Mouse (Mus musculus) CH12.LX (cell line): ENCODE data around the gene Wdr91. TPM values are rescaled to one million over a fixed set of nuclear protein-coding genes. Genes with fewer than 3 reads are reported as not detected.

Experiments
- DNase-seq: peaks from one replicate; pipeline ENCODE4 v3.0.0-alpha.2; 2013; ENCODE audit errors: extremely low read depth
- H3K27ac ChIP-seq: 2 replicates; pipeline ENCODE4 v1.5.1; 2012; ENCODE audit warnings: low read depth, mild to moderate bottlenecking, control low read depth, moderate library complexity; ENCODE audit not compliant: insufficient read depth
- H3K27me3 ChIP-seq: replicated peaks from 2 replicates; pipeline ENCODE3; 2012; ENCODE audit warnings: inconsistent platforms
- H3K36me3 ChIP-seq, 2 experiments: replicated peaks in 1 of 2; 2 replicates each; pipeline versions ENCODE3 to v1.6.1; 2012; ENCODE audit warnings: inconsistent platforms in 1 of 2, low read length in 1 of 2, mild to moderate bottlenecking in 1 of 2, mixed read lengths in 1 of 2, moderate library complexity in 1 of 2; ENCODE audit not compliant: control insufficient read depth in 1 of 2, insufficient read depth in 1 of 2
- H3K4me1 ChIP-seq, 2 experiments: 2 replicates each; pipeline ENCODE4 v1.6.1; 2012; ENCODE audit warnings: inconsistent platforms in 1 of 2, moderate library complexity in 1 of 2; ENCODE audit not compliant: insufficient read depth in 2 of 2, control insufficient read depth in 1 of 2
- H3K4me2 ChIP-seq: 2 replicates; pipeline ENCODE4 v1.6.1; 2012; ENCODE audit warnings: low read depth, mild to moderate bottlenecking, control low read depth; ENCODE audit not compliant: poor library complexity, insufficient read depth, severe bottlenecking
- H3K4me3 ChIP-seq, 3 experiments: fragments of 150-350 bp in 1 of 3; sonication (generic) in 1 of 3; replicated peaks in 1 of 3; 2 replicates each; pipeline versions ENCODE3 to v1.5.1; 2011 to 2012; ENCODE audit warnings: low read depth in 2 of 3, low read length in 2 of 3, mild to moderate bottlenecking in 2 of 3, moderate library complexity in 2 of 3, control low read depth in 1 of 3, improper control_type of control experiment in 1 of 3, inconsistent platforms in 1 of 3, mixed read lengths in 1 of 3; ENCODE audit not compliant: poor library complexity in 1 of 3
- H3K79me2 ChIP-seq: replicated peaks from 2 replicates; pipeline ENCODE4 v1.6.1; 2012; ENCODE audit warnings: mild to moderate bottlenecking, moderate library complexity; ENCODE audit not compliant: control insufficient read depth, poor library complexity, insufficient read depth, severe bottlenecking; ENCODE audit errors: extremely low read depth
- H3K9ac ChIP-seq: 2 replicates; pipeline ENCODE4 v1.6.1; 2012; ENCODE audit warnings: low read depth, mild to moderate bottlenecking, control low read depth, moderate library complexity; ENCODE audit not compliant: insufficient read depth
- H3K9me3 ChIP-seq: replicated peaks from 2 replicates; pipeline ENCODE3; 2012; ENCODE audit warnings: low read length, inconsistent platforms, mixed read lengths
- CHD1 ChIP-seq: IDR thresholded peaks from 2 replicates; pipeline ENCODE4 v1.6.1; 2012; ENCODE audit warnings: low read depth, low read length, improper control_type of control experiment, inconsistent platforms
- CTCF ChIP-seq, 2 experiments: IDR thresholded peaks in 1 of 2; conservative IDR thresholded peaks in 1 of 2; 2 replicates each; pipeline ENCODE4 v1.5.1; 2011 to 2012; ENCODE audit warnings: low read depth in 2 of 2, low read length in 2 of 2, improper control_type of control experiment in 1 of 2, inconsistent platforms in 1 of 2, mild to moderate bottlenecking in 1 of 2, moderate library complexity in 1 of 2
- E2F4 ChIP-seq: IDR thresholded peaks from 2 replicates; pipeline ENCODE4 v1.6.1; 2011; ENCODE audit warnings: low read depth, low read length, improper control_type of control experiment; ENCODE audit not compliant: insufficient replicate concordance
- ETS1 ChIP-seq: conservative IDR thresholded peaks from 2 replicates; pipeline ENCODE4 v1.6.1; 2012; ENCODE audit warnings: low read depth, mild to moderate bottlenecking, inconsistent platforms, low read length, improper control_type of control experiment, moderate library complexity
- GABPA ChIP-seq: IDR thresholded peaks from 2 replicates; pipeline ENCODE4 v1.6.1; 2012; ENCODE audit warnings: low read depth, low read length, improper control_type of control experiment, inconsistent platforms; ENCODE audit not compliant: insufficient replicate concordance
- JUND ChIP-seq: conservative IDR thresholded peaks from 2 replicates; pipeline ENCODE4 v1.6.1; 2011; ENCODE audit warnings: low read depth, low read length, improper control_type of control experiment
- KAT2A ChIP-seq: IDR thresholded peaks from 2 replicates; pipeline ENCODE4 v1.6.1; 2012; ENCODE audit warnings: low read length, improper control_type of control experiment, inconsistent platforms; ENCODE audit not compliant: insufficient replicate concordance
- MAX ChIP-seq: IDR thresholded peaks from 2 replicates; pipeline ENCODE4 v1.6.1; 2011; ENCODE audit warnings: low read length, improper control_type of control experiment
- MEF2A ChIP-seq: IDR thresholded peaks from 2 replicates; pipeline ENCODE4 v1.6.1; 2014; ENCODE audit warnings: low read depth, mild to moderate bottlenecking, inconsistent platforms, low read length, improper control_type of control experiment, borderline replicate concordance
- MXI1 ChIP-seq: IDR thresholded peaks from 2 replicates; pipeline ENCODE4 v1.6.1; 2011; ENCODE audit warnings: mild to moderate bottlenecking, low read depth, low read length, improper control_type of control experiment
- NELFE ChIP-seq: IDR thresholded peaks from 2 replicates; pipeline ENCODE4 v1.6.1; 2011; ENCODE audit warnings: low read depth, low read length, improper control_type of control experiment
- POLR2A ChIP-seq: IDR thresholded peaks from 2 replicates; pipeline ENCODE4 v1.6.1; 2011; ENCODE audit warnings: low read depth, mild to moderate bottlenecking, improper control_type of control experiment, low read length
- POLR2AphosphoS2 ChIP-seq: IDR thresholded peaks from 2 replicates; pipeline ENCODE4 v1.6.1; 2011; ENCODE audit warnings: low read depth, low read length, improper control_type of control experiment
- RCOR1 ChIP-seq: conservative IDR thresholded peaks from 2 replicates; pipeline ENCODE4 v1.6.1; 2012; ENCODE audit warnings: low read depth, mild to moderate bottlenecking, inconsistent platforms, low read length, improper control_type of control experiment
- SIN3A ChIP-seq: IDR thresholded peaks from 2 replicates; pipeline ENCODE4 v1.6.1; 2012; ENCODE audit warnings: low read length, improper control_type of control experiment, inconsistent platforms
- TBP ChIP-seq: conservative IDR thresholded peaks from 2 replicates; pipeline ENCODE4 v1.6.1; 2011; ENCODE audit warnings: low read depth, low read length, improper control_type of control experiment
- TCF12 ChIP-seq: IDR thresholded peaks from 2 replicates; pipeline ENCODE4 v1.6.1; 2014; ENCODE audit warnings: low read depth, mild to moderate bottlenecking, inconsistent platforms, low read length, improper control_type of control experiment
- ZKSCAN1 ChIP-seq: IDR thresholded peaks from 2 replicates; pipeline ENCODE4 v1.6.1; 2012; ENCODE audit warnings: low read depth, inconsistent platforms, low read length, improper control_type of control experiment, borderline replicate concordance
- ZMIZ1 ChIP-seq: IDR thresholded peaks from 2 replicates; pipeline ENCODE4 v1.6.1; 2012; ENCODE audit warnings: low read depth, mild to moderate bottlenecking, inconsistent platforms, low read length, improper control_type of control experiment
- dilution Hi-C: fragments of 300-500 bp; cut with MboI; formaldehyde crosslinking; loops from 2 replicates; pipeline ENCODE4 v1.14.3; 2020; ENCODE audit warnings: low sequenced_read_pairs; ENCODE audit not compliant: extremely low pct_unique_long_range_greater_than_20kb, extremely low pct_ligation_motif_present
- in situ Hi-C: fragments of 300-500 bp; cut with MboI; formaldehyde crosslinking; loops from 3 replicates; pipeline ENCODE4 v1.14.3; 2019; ENCODE audit warnings: low sequenced_read_pairs, low pct_ligation_motif_present, low pct_unique_long_range_greater_than_20kb, mixed read lengths
- polyA plus RNA-seq: library from polyadenylated mRNA; unstranded; fragments of >175 nt; gene quantifications from 2 replicates; pipeline ENCODE4 v1.2.1, GENCODE M21; 2012; ENCODE audit warnings: low read depth; ENCODE audit not compliant: insufficient read length
- total RNA-seq, 2 experiments: library from RNA; depleted of rRNA; stranded (reverse); fragments of 300-350 nt in 1 of 2; fragments of >200 nt in 1 of 2; gene quantifications; 2 replicates each; pipeline ENCODE4 v1.2.3; 2012 to 2014

Gene Wdr91
- total and polyA plus RNA-seq, 3 experiments = 10.6 to 26.5 (median 19.2) TPM

GRCm38 (mm10) chr6:34907121-34907614, 3.5 kb downstream of the Wdr91 start:
- TF ChIP-seq POLR2A = no peak
- no peak for TF ChIP-seq MEF2A
- no peak for TF ChIP-seq CTCF (conservative IDR thresholded peaks at IDR 0.05 in 1 of 2, IDR thresholded peaks at IDR 0.05 in 1 of 2; ENCODE audit: low read depth in 2 of 2, low read length in 2 of 2)
- TF ChIP-seq MAX = no peak
- TF ChIP-seq NELFE = no peak
- no peak for TF ChIP-seq GABPA
- TF ChIP-seq TBP = no peak
- TF ChIP-seq ZKSCAN1 = no peak
- no peak for TF ChIP-seq RCOR1
- TF ChIP-seq E2F4 = no peak
- no peak for TF ChIP-seq ZMIZ1
- TF ChIP-seq SIN3A = no peak
- no peak for TF ChIP-seq JUND
- no peak for TF ChIP-seq TCF12
- TF ChIP-seq ETS1 = no peak
- TF ChIP-seq POLR2AphosphoS2 = no peak
- no peak for TF ChIP-seq MXI1
- Histone ChIP-seq H3K27me3 (no peaks in the 10 kb centered on the region), H3K4me3 (no peak overlapping the region), H3K36me3 (peaks cover 31 to 67% of the 10 kb centered on the region in 2 experiments), H3K9ac (no peak overlapping the region), H3K4me1 (peaks cover 5 to 45% of the 10 kb centered on the region in 2 experiments; a peak in 3 of 4 replicates), H3K79me2 (peaks cover 6% of the 10 kb centered on the region), H3K4me2 (no peak overlapping the region), H3K9me3 (no peaks in the 10 kb centered on the region), H3K27ac (no peak overlapping the region)
- in situ Hi-C loops (no loop called here), dilution Hi-C loops (no loop called here)
- DNase-seq = no peak

GRCm38 (mm10) chr6:34906661-34907060, 4.0 kb downstream of the Wdr91 start:
- DNase-seq = no peak
- H3K9ac ChIP-seq = no peak overlapping the region
- TF ChIP-seq ETS1 (no peak), KAT2A (no peak), CHD1 (no peak)
- dilution Hi-C loops (no loop called here), in situ Hi-C loops (no loop called here)
- H3K4me1 ChIP-seq = peaks cover 9 to 50% of the 10 kb centered on the region in 2 experiments
- H3K36me3 ChIP-seq = peaks cover 31 to 70% of the 10 kb centered on the region in 2 experiments
- no peaks in the 10 kb centered on the region for H3K27me3 ChIP-seq
- H3K79me2 ChIP-seq = peaks cover 6% of the 10 kb centered on the region
- no peak overlapping the region for H3K4me2 ChIP-seq
- H3K4me3 ChIP-seq = no peak overlapping the region
- no peaks in the 10 kb centered on the region for H3K9me3 ChIP-seq
- H3K27ac ChIP-seq = no peak overlapping the region
